Mouse (Mus musculus) forebrain, embryonic 13.5 days (tissue): Measurements from ENCODE around the gene Chd3. TPM values are rescaled to one million over a fixed set of nuclear protein-coding genes. Genes with fewer than 3 reads are reported as not detected.

ENCODE experiments used
- ATAC-seq: fragments of 200-750 bp; cut with Nextera tagmentation; 2 replicates; pipeline ENCODE4 v1.8.0; 2017
- H3K27ac ChIP-seq: fragments of 300-500 bp; sonication (generic); 2 replicates; pipeline ENCODE4 v1.5.1; 2015; ENCODE audit warnings: inconsistent platforms, mild to moderate bottlenecking, moderate library complexity
- H3K27me3 ChIP-seq: fragments of 300-500 bp; sonication (generic); 2 replicates; pipeline ENCODE4 v1.6.1; 2015; ENCODE audit warnings: mild to moderate bottlenecking, inconsistent platforms
- H3K36me3 ChIP-seq: fragments of 300-500 bp; sonication (generic); 2 replicates; pipeline ENCODE4 v1.6.1; 2015; ENCODE audit warnings: mild to moderate bottlenecking, inconsistent platforms; ENCODE audit not compliant: poor library complexity, severe bottlenecking
- H3K4me1 ChIP-seq: fragments of 300-500 bp; sonication (generic); 2 replicates; pipeline ENCODE4 v1.6.1; 2015; ENCODE audit warnings: inconsistent platforms
- H3K4me2 ChIP-seq: fragments of 300-500 bp; sonication (generic); 2 replicates; pipeline ENCODE4 v1.6.1; 2015; ENCODE audit warnings: inconsistent platforms, mild to moderate bottlenecking, moderate library complexity
- H3K4me3 ChIP-seq: fragments of 300-500 bp; sonication (generic); 2 replicates; pipeline ENCODE4 v1.5.1; 2015; ENCODE audit warnings: mild to moderate bottlenecking, inconsistent platforms
- H3K9ac ChIP-seq: fragments of 300-500 bp; sonication (generic); 2 replicates; pipeline ENCODE4 v1.6.1; 2015; ENCODE audit warnings: mild to moderate bottlenecking, inconsistent platforms
- H3K9me3 ChIP-seq: fragments of 300-500 bp; sonication (generic); replicated peaks from 2 replicates; pipeline ENCODE4 v1.6.1; 2016; ENCODE audit warnings: inconsistent platforms
- WGBS: fragments of 180-500 bp; shearing (Covaris S2); methylation state at CpG from one replicate; pipeline ENCODE4 v1.1.7; 2015; 5-methylcytosine and 5-hydroxymethylcytosine counted together
- polyA plus RNA-seq: library from polyadenylated mRNA; unstranded; fragments of >200 nt; fragmentation: Nextera tagmentation; extraction: Ambion mirVana; gene quantifications from 2 replicates; pipeline ENCODE4 v1.2.1, GENCODE M21; 2015

The Chd3 gene
- polyA plus RNA-seq, 1 experiment from 2014 or later, result 106 TPM

DNA sequence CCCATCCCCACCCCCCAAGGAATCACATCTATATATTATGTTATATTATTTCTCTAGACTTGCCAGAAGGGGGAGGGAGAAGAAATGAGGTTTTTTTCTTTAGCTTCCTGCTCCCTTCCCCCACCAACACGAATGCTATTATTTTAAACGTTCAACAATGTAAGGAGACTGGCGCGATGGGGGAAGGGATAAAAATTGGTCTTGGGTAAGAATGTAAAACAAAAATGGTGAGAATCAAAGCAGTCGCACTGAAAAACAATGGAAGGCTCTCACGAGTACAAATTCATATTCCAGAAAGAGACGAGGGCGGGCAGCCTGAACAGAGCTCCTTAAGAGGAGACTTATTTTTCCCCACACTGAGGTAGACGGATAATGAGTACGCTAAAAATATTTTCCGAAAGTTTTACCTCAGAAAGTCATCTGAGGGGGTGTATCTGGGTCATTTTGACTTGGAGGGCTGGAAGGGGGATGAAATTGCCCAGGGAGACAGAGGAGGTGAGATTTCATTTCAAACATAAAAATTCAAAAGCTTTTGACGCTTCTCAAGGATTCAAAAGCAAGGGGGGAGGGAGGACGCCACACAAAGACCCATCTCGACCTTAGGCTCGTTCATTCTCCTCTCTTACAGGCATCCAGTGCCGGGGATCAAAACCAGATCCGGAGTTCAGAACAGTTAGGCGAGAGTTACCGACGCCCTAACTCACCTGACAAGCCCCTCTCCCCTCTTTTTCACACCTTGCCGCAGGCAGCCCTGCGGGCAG lies 2.2 kb downstream of the Chd3 start:
- peaks cover 25% of the 10 kb centered on the region for H3K36me3 ChIP-seq
- peaks cover 73% of the 10 kb centered on the region for H3K4me1 ChIP-seq
- H3K4me2 ChIP-seq, result peak overlapping the region; percentile 98
- peak overlapping the region; percentile 99 for H3K27ac ChIP-seq
- H3K9me3 ChIP-seq, result no peaks in the 10 kb centered on the region
- H3K27me3 ChIP-seq, result no peaks in the 10 kb centered on the region
- peak overlapping the region; percentile 90 for H3K4me3 ChIP-seq
- no peak; the same call in 1 of the 2 replicates for ATAC-seq
- 0% methylated on average over 22 of the region's 22 CpGs for WGBS
- peak overlapping the region; percentile 100 for H3K9ac ChIP-seq

DNA sequence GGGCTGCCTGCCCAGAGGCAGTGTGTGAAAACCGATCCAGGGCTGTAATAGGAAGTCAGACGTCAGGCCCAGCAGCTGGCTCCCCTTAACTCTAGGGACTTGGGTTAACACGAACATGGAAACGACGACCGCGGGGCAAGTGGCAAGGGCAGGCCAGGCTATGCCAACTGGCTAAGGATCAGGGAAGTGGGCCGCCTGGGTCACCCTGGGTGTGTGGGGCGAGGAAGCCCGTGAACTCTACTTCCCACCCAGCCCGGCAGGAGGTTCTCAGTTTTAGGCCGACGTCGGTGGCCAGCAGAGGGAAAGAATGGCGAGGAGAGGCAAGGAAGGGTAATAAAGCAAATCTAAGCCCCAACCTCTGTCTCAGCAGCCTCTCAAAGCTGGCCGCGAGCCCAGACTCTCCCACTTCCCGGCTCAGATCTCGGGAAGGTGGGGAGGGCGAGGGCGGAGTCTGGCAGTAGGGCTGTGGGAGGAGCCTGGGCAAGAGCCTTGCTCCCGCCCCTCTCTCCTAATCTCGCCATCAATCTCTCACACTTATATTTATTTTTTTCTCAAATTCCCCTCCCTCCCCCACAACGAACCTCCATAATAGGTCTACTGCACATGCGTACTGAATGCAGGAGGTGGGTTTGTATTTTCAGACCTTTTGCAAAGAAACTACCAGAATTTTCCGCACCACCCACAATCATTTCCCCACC lies 2.9 kb downstream of the Chd3 start:
- Histone ChIP-seq H3K9ac (peak overlapping the region; percentile 70), H3K9me3 (no peaks in the 10 kb centered on the region), H3K4me1 (peaks cover 70% of the 10 kb centered on the region), H3K4me2 (peak overlapping the region; percentile 98), H3K27me3 (no peaks in the 10 kb centered on the region), H3K27ac (peak overlapping the region; percentile 99), H3K4me3 (peak overlapping the region; percentile 90), H3K36me3 (peaks cover 32% of the 10 kb centered on the region)
- under 1% methylated on average over 26 of the region's 26 CpGs for WGBS
- peak; percentile 76 for ATAC-seq

DNA sequence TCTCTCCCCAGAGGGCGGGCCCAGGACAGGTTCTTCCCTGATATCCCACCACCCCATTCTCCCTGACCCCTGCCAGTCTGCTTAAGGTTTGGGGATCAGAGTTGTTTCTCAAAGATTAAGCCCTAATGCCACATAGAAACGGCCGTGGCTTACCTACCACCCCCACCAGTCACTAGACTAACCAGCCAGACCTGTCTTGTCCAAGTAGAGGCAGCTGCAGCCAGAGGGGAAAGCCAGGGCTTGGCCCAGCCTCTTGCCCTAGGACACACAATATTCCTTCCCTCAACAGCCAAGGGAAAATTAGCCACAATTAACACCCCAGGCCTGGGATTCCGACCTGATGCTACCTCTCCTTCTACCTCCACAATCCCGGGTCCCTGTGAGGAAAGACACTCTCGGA lies 3.5 kb downstream of the Chd3 start:
- Histone ChIP-seq H3K36me3 (peaks cover 38% of the 10 kb centered on the region), H3K9ac (peak overlapping the region; percentile 70), H3K9me3 (no peaks in the 10 kb centered on the region), H3K4me2 (peak overlapping the region; percentile 98), H3K27me3 (no peaks in the 10 kb centered on the region), H3K4me1 (peaks cover 64% of the 10 kb centered on the region), H3K4me3 (peak overlapping the region; percentile 90), H3K27ac (peak overlapping the region; percentile 99)
- 25% methylated on average over 6 of the region's 6 CpGs for WGBS
- no peak for ATAC-seq

DNA sequence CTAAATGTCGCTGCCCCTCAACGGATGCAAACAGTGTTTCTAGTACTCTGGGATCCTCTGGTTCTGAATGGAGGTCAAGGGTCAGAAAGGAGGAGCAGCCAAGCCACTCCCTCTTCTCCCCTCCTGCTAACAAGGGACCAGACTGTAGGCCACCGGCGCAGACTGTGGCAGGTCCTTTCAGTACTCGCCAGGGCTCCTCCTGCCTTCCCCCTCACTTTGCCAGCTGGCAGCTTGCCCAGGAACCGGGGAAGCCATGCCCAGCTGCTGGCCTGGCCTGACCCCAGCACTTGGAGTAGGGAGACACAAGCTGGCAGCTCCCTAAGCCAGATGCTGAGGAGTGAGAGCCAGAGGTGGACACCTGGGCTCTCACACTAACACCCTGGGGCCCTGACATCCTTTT lies 4.3 kb downstream of the Chd3 start:
- Histone ChIP-seq H3K9ac (peak overlapping the region; percentile 70), H3K27ac (peak overlapping the region; percentile 99), H3K36me3 (peaks cover 46% of the 10 kb centered on the region), H3K27me3 (no peaks in the 10 kb centered on the region), H3K4me2 (peak overlapping the region; percentile 98), H3K9me3 (no peaks in the 10 kb centered on the region), H3K4me3 (peak overlapping the region; percentile 90), H3K4me1 (peaks cover 59% of the 10 kb centered on the region)
- peak; percentile 59 for ATAC-seq
- WGBS, result 2% methylated on average over 6 of the region's 6 CpGs

DNA sequence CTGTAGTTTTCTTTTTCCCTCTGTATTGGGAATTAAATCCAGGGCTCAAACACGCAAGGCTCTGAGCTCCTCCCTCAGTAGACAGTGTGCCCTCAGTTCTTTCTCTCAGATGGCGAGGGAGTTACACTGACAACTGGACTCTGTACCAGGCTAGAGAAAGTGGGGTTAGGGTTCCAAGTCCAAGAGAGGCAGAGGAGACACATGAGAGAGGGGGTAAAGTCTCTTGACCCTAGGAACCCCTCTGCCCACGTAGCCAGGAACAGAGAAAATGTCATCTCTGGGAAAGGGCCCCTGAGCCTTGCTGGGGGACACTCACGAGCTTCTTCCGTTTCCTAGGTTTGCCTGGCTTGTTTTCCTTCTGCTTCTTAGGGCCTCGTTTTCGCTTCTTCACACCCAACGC lies 4.8 kb downstream of the Chd3 start:
- Histone ChIP-seq H3K4me3 (peak overlapping the region; percentile 90), H3K4me2 (peak overlapping the region; percentile 98), H3K36me3 (peaks cover 52% of the 10 kb centered on the region), H3K9me3 (no peaks in the 10 kb centered on the region), H3K27me3 (no peaks in the 10 kb centered on the region), H3K4me1 (peaks cover 55% of the 10 kb centered on the region), H3K9ac (peak overlapping the region; percentile 70), H3K27ac (peak overlapping the region; percentile 99)
- 50% methylated on average over 8 of the region's 8 CpGs for whole genome bisulfite sequencing
- ATAC-seq, result no peak

DNA sequence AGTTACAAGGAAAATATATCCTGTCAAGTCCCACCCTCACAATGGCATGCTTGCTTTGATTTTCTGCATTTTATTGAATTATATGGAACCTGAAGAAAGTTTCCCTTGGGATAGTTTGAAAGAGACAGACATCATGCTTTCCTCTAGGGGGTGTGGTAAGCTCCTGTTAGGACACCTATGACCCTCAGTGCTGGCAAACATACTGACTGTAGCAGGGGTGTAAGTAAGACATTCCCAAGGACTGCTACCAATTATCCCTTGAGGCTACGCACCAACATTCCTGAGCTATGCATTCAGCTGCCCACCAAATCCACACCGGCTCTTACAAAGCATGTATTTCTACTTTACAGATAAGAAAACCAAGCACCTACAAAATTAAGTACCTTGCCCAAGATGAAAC lies 6.7 kb downstream of the Chd3 start:
- Histone ChIP-seq H3K27me3 (no peaks in the 10 kb centered on the region), H3K27ac (peak overlapping the region; percentile 63), H3K4me2 (no peak overlapping the region), H3K4me3 (no peak overlapping the region), H3K9ac (no peak overlapping the region), H3K9me3 (no peaks in the 10 kb centered on the region), H3K36me3 (peaks cover 71% of the 10 kb centered on the region), H3K4me1 (peaks cover 48% of the 10 kb centered on the region)
- 88% methylated on average over 2 of the region's 2 CpGs for WGBS
- ATAC-seq, result no peak

DNA sequence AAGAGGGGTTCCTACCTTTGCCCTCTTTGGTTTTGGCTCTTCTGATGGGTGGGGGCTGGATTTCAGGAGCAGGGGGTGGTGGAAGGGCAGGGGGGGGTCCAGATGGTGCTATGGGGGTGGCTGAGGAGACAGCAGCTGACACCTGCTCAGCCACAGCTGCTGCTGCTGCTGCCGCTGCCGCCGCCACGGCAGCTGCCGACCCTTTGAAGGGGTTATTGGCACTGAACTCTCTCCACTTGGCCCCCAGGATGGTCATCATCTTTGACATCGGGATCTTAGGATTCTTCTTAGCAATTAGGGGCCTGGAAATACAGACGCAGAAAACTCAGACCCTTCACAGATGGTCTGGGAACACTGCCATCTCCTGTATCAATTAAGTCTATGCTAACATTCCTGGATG lies 7.2 kb downstream of the Chd3 start:
- WGBS, result 40% methylated on average over 7 of the region's 7 CpGs

DNA sequence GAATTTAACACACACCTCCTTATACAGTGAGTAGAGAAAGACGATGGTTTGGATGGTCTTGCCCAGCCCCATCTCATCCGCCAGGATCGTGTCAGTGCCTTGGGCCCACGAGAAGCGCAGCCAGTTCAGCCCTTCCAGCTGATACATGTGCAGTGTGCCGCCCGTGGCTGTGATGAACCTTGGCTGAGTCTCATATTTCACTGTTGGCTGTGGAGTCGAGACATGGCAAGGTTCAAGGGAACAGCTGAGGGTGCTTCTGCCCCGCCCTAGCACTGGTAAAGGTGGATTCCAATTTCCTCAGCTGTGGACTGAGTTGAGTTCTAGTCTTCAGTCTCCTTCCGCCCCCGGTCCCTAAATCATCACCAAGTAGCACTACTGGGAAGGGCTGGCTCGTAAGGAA lies 11.5 kb downstream of the Chd3 start:
- Histone ChIP-seq H3K27me3 (no peaks in the 10 kb centered on the region), H3K9me3 (no peaks in the 10 kb centered on the region), H3K36me3 (peaks cover 100% of the 10 kb centered on the region), H3K4me2 (no peak overlapping the region), H3K4me1 (peaks cover 9% of the 10 kb centered on the region), H3K27ac (no peak overlapping the region), H3K4me3 (no peak overlapping the region), H3K9ac (no peak overlapping the region)
- 92% methylated on average over 12 of the region's 12 CpGs for WGBS
- no peak for ATAC-seq

More for the DNA sequence above, 7.2 kb downstream of the Chd3 start:
- ATAC-seq, result no peak
- H3K4me1 ChIP-seq, result peaks cover 43% of the 10 kb centered on the region
- H3K27ac ChIP-seq, result peak overlapping the region; percentile 63
- H3K36me3 ChIP-seq, result peaks cover 75% of the 10 kb centered on the region
- H3K4me3 ChIP-seq, result no peak overlapping the region
- no peaks in the 10 kb centered on the region for H3K27me3 ChIP-seq
- no peak overlapping the region for H3K9ac ChIP-seq
- H3K9me3 ChIP-seq, result no peaks in the 10 kb centered on the region
- no peak overlapping the region for H3K4me2 ChIP-seq

DNA sequence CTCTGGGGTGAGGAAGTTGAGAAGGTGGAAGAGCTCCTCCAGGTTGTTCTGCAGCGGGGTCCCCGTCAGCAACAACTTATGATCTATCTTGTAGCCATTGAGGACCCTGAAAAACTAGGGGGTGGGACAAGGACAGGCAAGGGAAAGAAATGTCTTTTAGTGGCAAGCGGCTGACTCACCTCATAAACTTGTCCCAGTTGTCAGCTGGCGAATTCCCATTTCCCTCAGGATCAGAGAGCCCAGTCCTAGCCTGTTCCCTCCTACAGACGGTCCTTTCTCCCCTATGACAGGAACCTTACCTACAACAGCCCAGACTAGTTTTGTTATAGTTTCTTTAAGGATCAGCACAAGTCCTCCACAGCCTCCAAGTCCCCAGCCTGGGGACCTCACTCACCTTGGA lies 12.7 kb downstream of the Chd3 start:
- no peaks in the 10 kb centered on the region; the same call in 1 of the 2 replicates for H3K4me1 ChIP-seq
- peaks cover 100% of the 10 kb centered on the region for H3K36me3 ChIP-seq
- H3K27ac ChIP-seq, result no peak overlapping the region
- H3K9me3 ChIP-seq, result no peaks in the 10 kb centered on the region
- no peak for ATAC-seq
- WGBS, result 95% methylated on average over 5 of the region's 5 CpGs
- no peak overlapping the region for H3K4me2 ChIP-seq
- H3K4me3 ChIP-seq, result no peak overlapping the region
- no peak overlapping the region for H3K9ac ChIP-seq
- H3K27me3 ChIP-seq, result no peaks in the 10 kb centered on the region

DNA sequence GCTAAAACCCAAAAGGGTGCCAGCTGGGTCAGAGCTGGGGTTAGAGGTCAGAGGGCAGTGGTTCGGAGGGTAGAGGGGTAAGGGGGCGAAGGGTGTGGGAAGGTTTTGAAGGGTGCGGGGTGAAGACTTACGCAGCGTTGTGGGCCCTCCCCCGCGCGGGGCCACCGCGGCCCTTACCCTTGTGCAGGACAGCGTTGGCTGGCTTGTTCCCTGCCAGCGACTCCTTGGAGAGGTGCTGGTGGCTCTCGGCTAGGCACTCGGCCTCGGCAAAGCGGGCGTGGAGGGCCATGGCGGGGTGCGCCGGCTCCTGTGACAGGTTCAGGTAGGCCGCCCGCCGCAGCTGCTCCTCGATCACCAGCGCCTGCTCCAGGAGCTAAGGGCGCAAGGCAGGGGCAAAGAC lies 22.8 kb downstream of the Chd3 start:
- no peak for ATAC-seq
- Histone ChIP-seq H3K4me2 (no peak overlapping the region), H3K36me3 (peaks cover 90% of the 10 kb centered on the region), H3K27me3 (no peaks in the 10 kb centered on the region), H3K9ac (no peak overlapping the region), H3K9me3 (no peaks in the 10 kb centered on the region), H3K4me1 (peaks cover 6% of the 10 kb centered on the region), H3K27ac (no peak overlapping the region), H3K4me3 (no peak overlapping the region)
- 92% methylated on average over 26 of the region's 26 CpGs for WGBS

DNA sequence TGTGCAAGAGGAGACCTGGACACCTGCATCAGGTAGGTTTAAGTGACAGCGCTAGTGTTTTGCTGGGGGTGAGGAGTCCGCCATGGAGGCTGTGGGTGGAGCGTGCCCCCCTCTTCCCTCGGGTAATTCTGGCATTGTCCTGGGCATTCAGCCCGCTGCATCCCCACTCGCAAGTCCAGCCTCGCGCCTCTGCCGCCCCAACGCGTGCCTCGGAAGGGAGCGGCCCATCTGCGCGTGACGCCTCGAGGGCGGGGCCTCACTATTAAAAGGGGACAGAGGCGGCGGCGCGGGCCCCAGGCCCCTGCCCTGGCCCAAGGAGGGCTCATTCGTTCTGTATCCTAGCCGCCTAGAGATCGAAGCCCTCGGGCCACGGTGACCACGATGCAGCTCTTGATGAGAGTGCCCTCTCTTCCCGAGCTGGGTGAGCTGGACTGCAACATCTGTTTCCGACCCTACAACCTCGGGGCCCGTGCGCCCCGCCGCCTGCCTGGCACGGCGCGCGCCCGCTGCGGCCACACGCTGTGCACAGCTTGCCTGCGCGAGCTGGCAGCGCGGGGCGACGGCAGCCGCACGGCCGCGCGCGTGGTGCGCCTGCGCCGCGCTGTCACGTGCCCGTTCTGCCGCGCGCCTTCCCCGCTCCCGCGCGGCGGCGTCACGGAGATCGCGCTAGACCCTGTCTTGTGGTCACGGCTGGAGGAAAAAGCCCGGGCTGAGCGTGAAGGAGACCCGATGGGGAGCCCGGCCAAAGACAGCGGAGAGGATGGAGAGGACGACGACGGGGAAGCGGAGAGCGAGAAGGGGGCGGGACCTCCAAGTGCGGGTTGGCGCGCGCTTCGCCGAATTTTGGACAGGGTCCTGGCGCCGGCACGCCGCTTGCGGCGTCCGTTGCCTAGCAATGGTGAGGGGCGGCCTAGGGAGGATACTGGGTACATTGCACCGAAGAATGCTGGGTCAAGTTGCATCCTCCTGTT lies 28.8 kb downstream of the Chd3 start, which contains the start of gene Rnf227:
Gene Rnf227 (plus strand): TSS at position 301 of the 971 bp plus-strand sequence.
- Histone ChIP-seq H3K4me1 (peaks cover 22% of the 10 kb centered on the region), H3K9me3 (no peaks in the 10 kb centered on the region), H3K27ac (peak within 1 kb of the TSS; percentile 87), H3K36me3 (peaks cover 30% of the 10 kb centered on the region), H3K27me3 (peaks cover 5% of the 10 kb centered on the region; the same call in 1 of the 2 replicates), H3K4me3 (peak within 1 kb of the TSS; percentile 54), H3K9ac (peak within 1 kb of the TSS; percentile 73), H3K4me2 (peak within 1 kb of the TSS; percentile 70)
- peak; percentile 88 for ATAC-seq
- under 1% methylated on average over 99 of the region's 99 CpGs for WGBS
